Mouse (Mus musculus) embryo, embryonic 10.5 days (tissue): ENCODE results near the gene Cacng5.

Experiments used
- DNase-seq: peaks from one replicate; pipeline ENCODE4 v3.0.0-alpha.2; 2015; ENCODE audit warnings: low spot score

The Cacng5 gene

DNA sequence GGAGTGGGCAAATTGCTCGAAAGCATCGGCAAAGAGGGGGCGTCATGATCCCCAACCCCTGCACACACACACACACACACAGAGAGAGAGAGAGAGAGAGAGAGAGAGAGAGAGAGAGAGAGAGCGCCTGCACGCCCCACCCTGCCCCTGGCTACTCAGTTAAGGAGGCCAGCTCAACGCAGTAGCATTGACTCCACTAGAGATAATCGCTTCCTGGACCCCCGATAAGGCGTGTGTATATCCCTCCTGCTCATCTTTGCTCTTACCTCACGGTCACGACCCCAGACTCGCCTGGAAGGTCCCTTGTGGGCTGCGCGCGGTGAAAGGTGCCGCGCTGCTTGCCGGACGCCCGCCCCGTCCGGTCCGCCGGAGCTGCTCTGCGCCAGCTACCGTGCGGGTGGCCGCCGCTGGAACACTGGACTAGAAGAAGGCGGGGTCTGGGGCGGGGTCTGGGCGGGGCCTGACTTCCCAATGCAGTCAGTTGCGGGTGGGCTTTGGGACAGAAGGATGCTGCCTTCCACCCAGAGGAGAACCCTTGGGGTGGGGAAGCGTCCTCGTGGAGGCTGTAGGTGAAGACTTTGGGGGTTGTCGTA lies at the start of gene Cacng5:
Gene Cacng5, minus strand, starts transcription at position 422 of the 593 bp plus-strand sequence.
- DNase-seq, result peak; percentile 82

DNA sequence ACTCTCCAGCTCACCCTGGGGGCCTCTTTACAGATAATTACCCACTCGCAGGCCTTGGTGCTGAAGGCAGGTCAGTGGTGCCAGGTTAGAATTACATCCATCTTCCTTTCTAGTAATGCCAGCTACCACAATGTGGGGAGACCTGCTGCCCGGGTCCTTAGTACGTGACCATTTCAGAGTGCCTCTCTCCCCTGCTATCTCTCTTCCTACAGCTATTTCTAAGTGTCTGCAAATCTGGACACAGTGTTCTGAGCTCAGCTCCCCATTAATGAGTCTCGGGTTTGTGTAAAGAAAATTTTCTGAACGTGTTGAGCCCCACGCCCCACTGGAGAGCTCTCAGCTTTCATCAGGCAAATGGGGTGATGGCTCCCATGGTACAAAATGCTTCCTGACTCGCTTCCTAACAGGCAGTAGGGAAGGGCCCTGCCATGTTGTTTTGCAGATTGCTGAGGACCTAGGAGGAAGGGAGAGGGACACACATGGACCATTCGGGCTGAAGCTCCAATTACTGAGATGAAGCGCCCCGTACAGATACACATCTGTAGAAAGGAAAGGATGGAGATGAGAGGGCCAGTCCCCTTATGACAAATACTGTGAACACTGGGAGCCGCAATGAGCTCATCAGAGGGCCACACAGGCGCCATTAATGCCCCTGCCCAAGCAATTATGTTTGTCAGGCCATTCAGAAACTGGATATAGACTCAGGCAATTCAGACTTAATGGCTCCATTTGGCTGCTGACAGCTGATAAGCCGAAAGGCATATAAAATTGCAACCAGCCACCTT lies 42.9 kb upstream of the Cacng5 start:
- DNase-seq, result no peak

DNA sequence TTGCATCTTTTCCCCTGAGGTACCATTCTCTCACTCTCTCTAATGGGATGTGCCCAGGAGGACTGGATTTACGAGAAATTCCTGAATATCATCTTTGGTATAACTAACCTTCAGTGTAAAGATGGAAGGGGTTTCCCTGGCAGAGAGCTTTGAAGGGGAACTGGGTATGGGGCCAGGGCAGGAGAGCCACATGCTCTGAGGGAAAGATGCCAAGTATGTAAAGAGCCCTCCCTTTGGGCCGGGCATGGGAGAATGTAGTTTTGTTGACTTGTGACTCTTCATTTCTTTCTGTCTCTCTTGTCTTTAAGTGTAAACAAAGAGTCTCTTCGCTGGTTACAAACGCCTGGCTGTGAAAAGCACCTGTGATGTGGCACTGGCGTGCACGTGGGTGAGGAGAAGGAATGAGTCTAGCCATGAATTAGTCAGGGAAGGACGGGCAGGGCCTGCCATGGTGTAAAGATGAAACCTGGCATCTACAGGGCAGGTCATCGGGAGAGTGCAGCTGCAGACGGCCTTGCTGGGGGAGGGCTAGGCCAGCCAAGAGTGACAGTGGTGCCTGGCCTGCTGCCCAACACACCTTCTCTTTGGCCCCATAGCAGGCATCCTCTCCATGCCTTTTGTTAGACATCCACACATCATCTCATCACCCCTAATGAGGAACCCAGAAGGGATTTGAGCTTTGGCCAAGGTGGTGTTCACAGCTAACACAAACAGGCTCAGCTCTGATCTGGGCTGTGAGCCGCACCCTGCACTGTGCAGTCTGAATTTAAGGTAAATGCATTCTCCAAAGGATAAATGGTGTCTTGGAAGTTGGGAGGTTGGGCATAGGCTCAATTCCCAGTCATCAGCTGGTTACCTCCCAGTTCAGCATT lies 40.6 kb upstream of the Cacng5 start:
- DNase-seq, result no peak

DNA sequence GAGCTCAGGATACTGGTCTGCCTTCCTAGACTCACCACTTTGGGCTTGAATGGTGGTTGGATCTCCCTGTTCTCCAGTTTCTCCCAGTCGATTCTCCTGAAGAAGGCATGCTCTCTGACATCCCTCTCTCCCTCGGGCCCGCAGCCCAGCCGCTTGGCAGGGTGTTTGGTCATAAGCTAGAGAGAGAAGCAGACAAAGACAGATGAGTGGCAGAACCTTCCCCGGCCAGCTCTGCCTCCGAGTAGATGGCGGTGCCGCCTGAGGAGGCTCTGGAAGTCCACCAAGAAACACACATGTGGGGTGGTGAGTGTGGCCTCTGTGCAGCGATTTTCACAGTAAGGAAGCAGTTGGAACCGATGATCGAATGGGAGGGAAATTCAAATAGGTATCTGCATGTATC lies 36.6 kb upstream of the Cacng5 start:
- no peak for DNase-seq

DNA sequence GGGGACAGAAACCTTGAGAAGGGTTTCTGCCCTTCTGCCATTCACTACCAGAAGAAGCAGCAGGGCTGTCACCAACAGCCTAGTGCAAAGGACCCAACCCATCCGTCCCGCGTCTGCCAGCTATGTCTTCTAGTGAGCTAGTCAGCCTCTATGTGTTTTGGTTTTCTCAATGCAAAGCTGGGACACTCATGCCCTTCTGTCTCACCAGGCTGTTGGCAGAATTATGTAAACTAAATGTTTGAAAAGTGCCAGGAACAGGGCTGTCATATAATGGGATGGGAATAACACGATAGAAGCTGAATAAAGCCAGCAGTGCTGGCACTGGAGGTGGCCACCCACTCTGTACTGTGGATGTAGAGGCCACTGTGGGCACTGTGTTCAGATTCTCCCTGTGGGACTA lies 35.8 kb upstream of the Cacng5 start:
- DNase-seq, result no peak

DNA sequence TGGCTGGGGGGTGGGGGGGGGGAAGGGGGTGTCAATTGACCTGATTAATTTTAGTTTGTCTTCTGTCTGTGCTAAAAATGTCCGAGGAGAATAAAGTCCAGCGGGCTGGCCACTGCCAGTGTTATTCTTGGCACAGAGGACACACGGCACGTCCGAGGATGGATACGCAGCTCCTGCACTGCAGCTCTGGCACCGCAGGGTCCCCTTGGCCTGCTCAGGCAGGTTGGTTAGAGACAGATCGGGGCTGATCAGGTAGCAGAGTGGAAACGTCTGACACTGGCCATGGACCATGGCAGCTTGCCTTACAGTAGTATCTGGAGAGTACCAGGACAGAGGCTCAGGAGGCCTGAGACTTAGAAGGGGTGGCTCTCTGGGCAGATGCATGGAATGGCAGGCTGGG lies 35.4 kb upstream of the Cacng5 start:
- DNase-seq, result no peak

DNA sequence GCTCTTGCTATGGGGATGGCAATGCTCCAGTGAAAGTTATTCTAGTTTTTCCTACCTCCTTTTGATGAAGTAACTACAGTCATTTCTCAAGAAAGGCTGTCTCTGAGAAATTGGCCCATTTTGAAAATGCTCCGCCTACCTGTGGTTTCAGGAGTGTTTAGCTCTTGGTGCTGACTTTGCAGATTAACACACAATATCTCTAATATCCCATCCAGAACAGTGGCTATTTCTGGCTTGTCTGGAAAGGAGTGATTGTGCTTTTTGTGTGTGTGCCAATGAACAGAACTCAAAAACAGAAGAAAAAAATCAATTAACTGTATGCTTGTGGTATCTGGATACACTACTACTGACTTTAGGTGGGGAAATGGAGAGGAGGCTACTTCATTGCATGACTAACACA lies 33.1 kb upstream of the Cacng5 start:
- no peak for DNase-seq

DNA sequence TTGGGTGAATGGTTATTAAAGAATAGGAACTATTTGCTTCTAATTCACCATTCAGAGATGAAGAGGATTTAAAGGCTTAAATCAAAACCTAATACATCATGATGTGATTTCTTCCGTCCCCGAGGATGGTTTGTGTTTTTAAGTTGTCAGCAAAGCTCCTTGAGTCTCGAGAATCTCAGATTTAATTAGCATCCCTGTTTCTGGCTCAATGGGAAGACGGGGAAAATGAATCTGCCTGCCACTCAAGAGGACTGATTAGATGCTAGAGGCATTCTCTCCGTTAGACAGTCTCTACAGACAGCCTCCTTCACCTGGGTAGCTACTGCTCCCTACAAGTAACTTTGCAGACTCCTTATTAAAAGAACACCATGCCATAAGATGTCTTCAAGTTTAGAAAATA lies 32.0 kb upstream of the Cacng5 start:
- no peak for DNase-seq

DNA sequence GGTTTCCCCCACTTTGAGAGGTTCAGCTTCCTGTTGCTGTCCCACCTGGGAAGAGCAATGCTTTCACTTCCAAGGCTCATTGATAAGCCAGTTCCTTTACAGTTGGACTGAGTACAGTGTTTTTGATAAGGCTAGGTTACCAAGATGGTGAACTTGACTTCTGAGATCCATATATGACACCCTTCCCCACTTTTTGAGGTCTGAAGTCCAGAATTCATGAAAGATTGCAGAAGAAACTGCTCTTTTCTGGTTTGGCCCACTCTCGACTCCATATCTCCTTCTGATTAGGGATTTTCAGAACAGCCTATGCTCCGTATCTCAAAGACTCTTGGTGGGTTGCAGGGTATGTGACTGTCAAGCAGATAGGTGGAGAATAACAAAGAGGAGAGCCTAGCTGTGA lies 22.1 kb upstream of the Cacng5 start:
- DNase-seq, result no peak

DNA sequence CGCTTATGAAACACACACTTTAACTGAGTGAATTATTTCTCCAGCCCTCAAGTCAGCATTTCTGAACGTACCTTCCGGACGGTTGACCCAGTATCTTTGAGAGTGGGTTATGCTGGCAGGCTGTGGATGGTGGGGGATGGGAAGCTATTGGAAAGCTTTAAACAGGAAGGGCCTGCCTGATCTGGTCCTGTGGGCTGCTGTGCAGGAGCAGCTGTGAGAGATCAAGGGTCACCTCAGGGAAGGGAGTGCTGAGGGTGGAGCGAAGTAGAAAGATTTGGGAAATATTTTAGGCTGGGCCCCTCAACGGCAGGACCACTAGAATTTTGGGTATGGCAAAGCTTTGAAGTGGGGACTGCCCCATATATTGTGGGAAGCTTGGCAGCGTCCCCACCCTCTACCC lies 16.9 kb upstream of the Cacng5 start:
- peak; percentile 23 for DNase-seq

DNA sequence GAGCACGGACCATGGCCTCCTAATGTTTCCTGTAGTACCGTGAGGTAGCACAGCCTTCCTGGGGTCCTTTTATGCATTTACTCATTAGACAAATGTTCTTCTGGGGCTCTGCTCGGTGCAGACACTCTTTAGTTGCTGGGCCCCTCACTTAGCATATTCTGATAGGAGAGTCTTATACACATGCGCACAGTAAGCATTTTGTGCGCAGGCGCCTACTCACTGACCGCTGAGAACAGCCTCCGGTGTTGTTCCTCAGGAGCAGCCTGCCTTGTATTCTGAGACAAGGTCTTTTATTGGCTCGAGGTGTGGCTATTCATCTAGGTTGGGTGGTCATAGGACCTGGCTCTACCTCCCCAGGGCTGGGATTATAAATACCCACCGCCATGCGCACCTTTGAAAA lies 16.4 kb upstream of the Cacng5 start:
- DNase-seq, result no peak

DNA sequence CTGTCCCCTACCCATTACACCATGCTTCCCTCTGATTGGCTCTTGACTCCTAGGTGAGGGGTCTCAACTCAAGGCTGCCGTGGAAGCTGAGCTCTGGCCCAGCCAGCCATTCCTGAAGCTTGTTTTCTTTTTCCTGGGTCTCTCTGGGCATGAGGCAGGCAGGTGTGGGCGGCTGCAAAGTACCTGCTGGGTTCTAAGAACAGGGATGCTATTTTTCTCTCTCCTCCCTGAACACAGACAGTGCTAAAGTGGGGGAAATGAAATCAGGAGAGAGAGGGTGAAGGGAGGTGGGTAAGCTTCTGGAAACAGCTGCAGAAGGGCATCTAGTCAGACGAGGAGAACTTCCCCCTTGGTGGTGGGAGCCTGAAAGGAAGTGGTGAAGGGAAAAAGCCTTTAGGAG lies 14.9 kb upstream of the Cacng5 start:
- DNase-seq, result no peak

DNA sequence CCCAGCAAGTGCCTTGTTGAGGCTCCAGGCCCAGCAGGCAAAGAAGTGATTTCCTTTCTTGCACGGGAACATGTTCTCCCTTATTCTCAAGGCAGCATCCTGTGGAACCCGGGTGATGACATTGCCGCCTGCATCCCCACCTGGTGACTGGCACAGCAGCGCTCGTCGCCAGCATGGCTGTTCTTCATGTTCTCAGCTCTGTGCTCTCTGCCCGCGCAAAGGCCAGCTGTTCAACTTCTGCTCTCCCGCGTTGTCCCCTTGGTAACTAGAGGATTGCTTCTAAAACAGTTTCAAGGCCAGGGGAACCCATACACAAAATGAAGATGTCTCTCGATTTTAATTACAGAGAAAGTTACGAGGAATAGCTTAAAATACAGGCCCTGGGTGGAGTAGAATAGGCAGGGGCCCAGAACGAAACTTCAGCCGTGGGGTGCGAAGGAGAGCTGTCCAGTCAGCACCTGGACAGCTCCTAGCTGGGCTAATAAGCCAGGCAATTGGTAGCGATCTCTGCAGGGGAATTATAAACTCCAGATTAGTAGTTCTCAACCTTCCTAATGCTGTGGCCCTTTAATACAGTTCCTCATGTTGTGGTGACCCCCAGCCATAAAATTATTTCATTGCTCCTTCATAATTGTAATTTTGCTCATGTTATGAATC lies 5.1 kb upstream of the Cacng5 start:
- DNase-seq, result peak; percentile 66

DNA sequence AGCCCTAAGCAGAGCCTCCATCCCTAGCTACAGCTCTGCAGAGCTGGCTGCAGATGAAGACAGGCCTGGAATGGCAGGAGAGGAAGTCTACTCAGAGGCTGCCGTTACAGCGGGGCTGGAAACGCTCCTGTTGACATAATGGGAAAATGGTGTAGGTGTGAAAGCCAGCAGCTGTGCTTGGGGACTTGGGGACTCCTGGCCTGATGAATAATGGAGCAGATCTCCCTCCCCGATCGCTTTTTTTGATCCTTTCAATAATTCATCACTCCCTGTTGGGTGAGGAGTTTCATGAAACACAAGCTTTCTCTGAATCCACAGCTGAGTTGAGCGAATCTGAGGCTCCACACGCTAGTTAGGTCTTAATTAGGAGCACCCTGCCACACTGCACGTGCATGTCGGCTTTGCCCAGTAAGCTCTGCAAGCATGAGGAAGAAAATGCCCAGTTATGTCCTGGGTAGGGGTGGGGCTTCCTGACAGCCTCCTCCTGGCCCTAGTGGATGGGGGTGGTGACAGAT lies 2.9 kb upstream of the Cacng5 start:
- no peak for DNase-seq

DNA sequence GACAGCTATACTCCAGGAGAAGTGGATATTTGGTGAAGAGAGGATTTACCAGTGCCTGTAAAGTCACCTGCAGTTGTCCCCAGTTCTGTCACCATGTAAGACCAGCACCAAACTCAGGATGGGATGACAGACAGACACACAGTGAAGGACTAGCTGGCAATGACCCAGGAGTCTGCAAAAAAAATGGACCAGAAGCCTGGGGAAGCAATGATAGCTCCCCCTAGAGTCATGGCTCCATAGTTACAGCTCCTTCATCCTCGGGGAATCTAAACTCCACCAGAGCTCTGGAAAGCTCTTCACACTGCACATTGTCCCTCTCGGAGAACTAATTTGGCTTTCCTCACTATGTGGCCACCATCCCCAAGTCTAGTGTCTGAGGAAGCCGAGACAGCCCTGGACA lies 1.5 kb downstream of the Cacng5 start:
- peak; percentile 19 for DNase-seq

DNA sequence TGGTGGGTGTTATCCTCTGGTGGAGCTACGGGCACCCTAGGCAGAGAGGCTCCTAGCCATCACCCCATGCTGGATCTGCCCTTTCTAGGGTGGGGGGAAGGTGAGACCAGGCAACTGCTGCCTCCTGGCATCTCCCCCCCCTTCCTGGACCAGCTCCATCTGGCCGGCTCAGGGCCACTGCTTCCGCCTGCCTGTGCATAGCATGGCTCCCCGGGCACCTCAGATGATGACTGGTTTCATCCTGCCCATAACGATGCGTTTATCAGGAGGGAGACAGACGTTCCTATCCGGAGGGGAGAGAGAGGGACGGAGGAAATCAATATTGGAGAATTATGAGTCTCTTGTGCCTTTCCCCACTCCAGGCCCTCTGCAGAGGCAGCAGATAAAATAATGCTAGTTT lies 9.5 kb downstream of the Cacng5 start:
- DNase-seq, result no peak

DNA sequence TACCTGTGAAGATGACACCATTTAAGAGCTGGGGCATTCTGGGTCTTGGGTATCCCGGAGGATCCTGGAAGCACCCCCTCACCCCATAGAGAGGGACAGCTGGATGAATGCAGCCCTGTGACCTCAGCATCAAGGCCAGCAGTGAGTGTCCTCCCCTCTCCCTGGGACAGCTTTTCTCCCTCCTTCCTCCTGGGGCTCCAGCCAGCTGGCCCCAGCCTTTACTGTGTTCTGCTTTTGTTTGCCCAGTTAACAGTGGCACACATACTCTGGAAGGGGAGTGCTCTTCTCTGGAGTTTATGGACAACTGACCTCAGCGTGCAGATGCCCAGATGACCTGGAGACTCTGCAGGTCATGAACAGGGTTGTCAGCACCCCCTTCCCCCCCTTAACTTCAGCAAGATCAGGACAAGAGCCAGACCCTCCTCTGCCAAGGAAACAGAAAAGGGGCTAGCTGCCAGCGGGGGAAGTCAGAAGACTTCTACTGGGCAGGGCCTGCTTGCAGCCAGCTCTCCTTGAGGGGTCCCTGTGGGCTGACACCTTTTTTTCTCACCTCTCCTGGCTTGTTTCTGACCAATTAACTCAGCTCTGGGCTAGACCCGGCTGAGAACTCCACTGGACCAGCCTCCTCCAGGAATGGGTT lies 10.8 kb downstream of the Cacng5 start:
- peak; percentile 2 for DNase-seq

DNA sequence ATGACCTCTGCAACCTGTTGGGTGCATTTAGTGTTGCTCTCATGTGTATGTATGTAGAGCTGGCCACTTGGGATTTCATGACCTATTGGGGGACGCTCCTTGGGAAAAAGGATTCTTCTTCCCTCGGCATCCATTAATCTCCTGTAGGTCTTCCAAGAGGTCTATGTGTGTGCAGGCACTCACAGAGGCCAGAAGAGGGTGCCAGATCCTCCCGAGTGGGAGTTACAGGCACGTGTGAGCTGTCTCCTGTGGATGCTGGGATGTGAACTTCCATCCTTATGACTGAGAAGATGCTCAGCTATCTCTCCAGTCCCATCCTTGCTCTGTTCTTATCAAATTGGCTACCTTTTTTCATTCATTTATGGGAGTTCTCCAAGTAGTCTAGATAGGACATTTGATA lies 14.4 kb downstream of the Cacng5 start:
- peak; percentile 55 for DNase-seq

DNA sequence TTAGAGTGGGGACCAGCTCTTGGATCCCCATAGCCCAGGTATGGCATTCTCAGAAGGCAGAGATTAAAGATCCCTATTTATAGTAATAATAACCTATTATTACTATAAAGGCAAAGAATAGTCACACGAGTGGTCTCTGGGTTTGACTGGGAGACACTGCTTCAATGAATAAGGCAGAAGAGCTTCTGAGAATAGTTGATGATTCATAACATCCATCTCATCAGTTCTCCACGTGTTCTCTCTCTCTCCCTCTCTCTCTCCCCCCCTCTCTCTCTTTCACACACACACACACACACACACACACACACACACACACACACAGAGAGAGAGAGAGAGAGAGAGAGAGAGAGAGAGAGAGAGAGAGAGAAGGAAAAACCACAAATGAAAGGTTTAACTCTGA lies 16.2 kb downstream of the Cacng5 start:
- no peak for DNase-seq

DNA sequence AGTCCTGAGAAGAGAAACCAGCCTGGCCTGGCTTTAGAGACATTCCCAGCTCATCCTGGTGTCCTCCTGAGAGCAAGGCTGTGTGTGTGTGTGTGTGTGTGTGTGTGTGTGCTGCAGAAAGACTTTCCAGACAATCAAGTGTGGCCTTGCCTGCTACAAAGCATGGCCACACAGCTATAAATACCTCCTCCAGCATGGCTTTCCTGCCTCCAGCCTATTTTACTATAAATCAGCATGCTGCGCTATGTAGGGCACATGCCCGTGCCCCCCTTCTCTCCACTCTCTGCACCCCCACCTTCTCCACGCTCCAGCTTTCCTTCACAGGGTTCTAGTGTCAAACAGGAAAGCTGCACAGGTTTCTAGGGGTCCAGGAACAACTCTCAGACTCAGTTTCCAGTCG lies 19.2 kb downstream of the Cacng5 start:
- no peak for DNase-seq

DNA sequence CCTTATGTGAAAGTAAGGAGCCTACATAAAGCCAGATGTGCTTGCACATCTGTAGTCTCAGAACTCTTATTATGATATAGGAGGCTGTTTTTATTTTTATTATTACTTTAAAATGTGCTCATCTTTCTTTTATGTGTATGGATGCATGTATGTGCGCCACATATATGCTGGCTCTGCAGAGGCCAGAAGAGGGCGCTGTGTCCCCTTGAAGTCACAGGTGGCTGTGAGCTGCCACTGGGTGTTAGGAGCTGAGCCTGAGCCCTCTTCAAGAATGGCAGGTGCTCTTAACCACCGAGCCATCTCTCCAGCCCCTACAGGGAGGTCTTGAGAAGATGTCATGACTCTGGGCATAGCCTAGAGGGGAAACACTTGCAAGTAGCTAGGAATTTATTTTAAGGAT lies 23.5 kb downstream of the Cacng5 start:
- DNase-seq, result no peak

DNA sequence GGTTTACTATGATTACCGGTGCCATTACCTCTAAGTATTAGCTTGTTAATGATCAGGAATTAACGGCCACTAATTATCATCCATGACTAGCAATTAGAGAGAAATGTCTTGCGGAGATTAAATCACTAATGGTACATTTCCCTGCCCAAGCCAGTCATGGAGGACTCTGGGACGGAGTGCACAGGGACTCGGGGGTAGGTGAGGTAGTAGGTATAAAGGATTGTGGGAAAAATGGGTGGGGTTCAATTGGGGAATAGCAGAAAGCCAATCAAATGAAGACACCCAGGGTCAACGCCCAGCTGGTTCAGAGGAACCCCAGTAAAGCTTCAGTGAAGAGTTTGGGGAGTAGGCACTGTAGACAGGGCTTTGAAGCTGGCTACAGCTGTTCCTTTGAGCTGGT lies 27.5 kb downstream of the Cacng5 start:
- no peak for DNase-seq
